Mouse (Mus musculus) T-helper 17 cell (primary cell): Measurements from ENCODE around the gene Arhgef33.

ENCODE experiments used
- in situ Hi-C, 2 experiments: fragments of 300-600 bp; cut with MboI, MseI; formaldehyde crosslinking; loops; 1 replicate in 1 of 2; 2 replicates in 1 of 2; pipeline ENCODE4 v1.15.1; 2025; ENCODE audit warnings: high pct_unique_total_duplicates in 2 of 2

Gene Arhgef33

GRCm38 (mm10) chr17:80332386-80332785 lies 25.2 kb downstream of the Arhgef33 start:
- in situ Hi-C loops, result loop anchor here (10.0 kb wide), 2 partner anchors 408 to 1312 kb away; no protein-coding TSS in a partner anchor

GRCm38 (mm10) chr17:80345277-80345676 lies 38.1 kb downstream of the Arhgef33 start:
- in situ Hi-C loops, result no loop called here

GRCm38 (mm10) chr17:80346591-80347125 lies 39.5 kb downstream of the Arhgef33 start:
- in situ Hi-C loops, result no loop called here

- in situ Hi-C loops, result no loop called here
Measured at GRCm38 (mm10) chr17:80347234-80347633, 40.0 kb downstream of the Arhgef33 start.

GRCm38 (mm10) chr17:80360245-80360644 lies 53.0 kb downstream of the Arhgef33 start:
- in situ Hi-C loops, result no loop called here

- in situ Hi-C loops, result no loop called here
Measured at GRCm38 (mm10) chr17:80367276-80367675, 60.1 kb downstream of the Arhgef33 start.

- in situ Hi-C loops, result no loop called here
Measured at GRCm38 (mm10) chr17:80368606-80369005, 61.4 kb downstream of the Arhgef33 start.

- in situ Hi-C loops, result loop anchor here (5.0 to 10.0 kb wide), 2 partner anchors 86 to 192 kb away; no protein-coding TSS in a partner anchor
Measured at GRCm38 (mm10) chr17:80372989-80373725, 66.0 kb downstream of the Arhgef33 start, which contains the start of gene Gm10190. TSS of gene Gm10190 (minus strand) at chr17:80373541.

GRCm38 (mm10) chr17:80373726-80374096 lies 66.5 kb downstream of the Arhgef33 start:
- in situ Hi-C loops, result loop anchor here (5.0 to 10.0 kb wide), 2 partner anchors 86 to 191 kb away; no protein-coding TSS in a partner anchor

- in situ Hi-C loops, result loop anchor here in 1 of 2 experiments (10.0 kb wide), 1 partner anchor 186 kb away; no protein-coding TSS in a partner anchor
Measured at GRCm38 (mm10) chr17:80378386-80378785, 71.2 kb downstream of the Arhgef33 start.

- in situ Hi-C loops, result no loop called here
Measured at GRCm38 (mm10) chr17:80385671-80386070, 78.5 kb downstream of the Arhgef33 start.

GRCm38 (mm10) chr17:80390024-80390423 lies 82.8 kb downstream of the Arhgef33 start:
- in situ Hi-C loops, result no loop called here

GRCm38 (mm10) chr17:80391423-80392403 lies 84.5 kb downstream of the Arhgef33 start:
- in situ Hi-C loops, result no loop called here

GRCm38 (mm10) chr17:80398243-80398642 lies 91.0 kb downstream of the Arhgef33 start:
- in situ Hi-C loops, result no loop called here

GRCm38 (mm10) chr17:80411182-80411581 lies 104.0 kb downstream of the Arhgef33 start:
- in situ Hi-C loops, result no loop called here

GRCm38 (mm10) chr17:80418572-80419210 lies 111.5 kb downstream of the Arhgef33 start:
- in situ Hi-C loops, result no loop called here

GRCm38 (mm10) chr17:80420998-80421397 lies 113.8 kb downstream of the Arhgef33 start:
- in situ Hi-C loops, result no loop called here

- in situ Hi-C loops, result no loop called here
Measured at GRCm38 (mm10) chr17:80426171-80426570, 119.0 kb downstream of the Arhgef33 start.

- in situ Hi-C loops, result no loop called here
Measured at GRCm38 (mm10) chr17:80426901-80427300, 119.7 kb downstream of the Arhgef33 start.

GRCm38 (mm10) chr17:80427966-80428365 lies 120.8 kb downstream of the Arhgef33 start:
- in situ Hi-C loops, result no loop called here

GRCm38 (mm10) chr17:80431997-80432396 lies 124.8 kb downstream of the Arhgef33 start:
- in situ Hi-C loops, result no loop called here
